Comparison of ENCODE assay signal across 20 mouse cellular contexts in genomic region chr1:188714131-188714530, GRCm38 (mm10).
DNase-seq lines count a peak whose midpoint lies in the region; ATAC-seq and TF ChIP-seq lines count a peak whose summit lies in the region.
"Had no signal": no experiment of that assay in that cellular context is flagged by ENCODE, and none has a peak within 500 bp of the region (broad histone marks: within the 10 kb centered on the region; RNA-seq: fewer than 3 reads in every experiment).

No protein-coding gene starts in this region.

- DNase-seq in cerebellum, postnatal 10 days = peak; percentile 60 to 64
- DNase-seq in cerebellum, adult 9-11 months = no peak
- peak; percentile 7 to 19 for DNase-seq in frontal cortex, postnatal 36 days (ENCODE audit: low spot score in 2 of 2)
- DNase-seq in frontal cortex, postnatal 14 days (ENCODE audit: low spot score in 2 of 2) = no peak
- peak; percentile 55 for DNase-seq in midbrain, postnatal 0 days (ENCODE audit: low spot score)
- DNase-seq in retina, embryonic 14.5 days (ENCODE audit: low spot score) = peak; percentile 56
- no peak for DNase-seq in midbrain, embryonic 11.5 days (ENCODE audit: low spot score, missing footprints)
- DNase-seq: cerebellum, adult 18-20 months; embryo, embryonic 11 days; gastrocnemius, postnatal 36 days; heart, postnatal 14 days; kidney, adult 11 months; kidney, postnatal 10 days; lung, embryonic 14.5 days; lung, postnatal 4 days had no signal

- no peaks in the 10 kb centered on the region for H3K36me3 ChIP-seq in midbrain, postnatal 0 days (ENCODE audit: insufficient read depth, low read length)
- no peaks in the 10 kb centered on the region for H3K36me3 ChIP-seq in midbrain, embryonic 16.5 days (ENCODE audit: control insufficient read depth, insufficient read depth, low read length)
- H3K36me3 ChIP-seq in midbrain, embryonic 11.5 days (ENCODE audit: control insufficient read depth, insufficient read depth, low read length) = no peaks in the 10 kb centered on the region
- H3K36me3 ChIP-seq: embryonic facial prominence, embryonic 15.5 days; heart, embryonic 10.5 days; hindbrain, embryonic 15.5 days; midbrain, embryonic 12.5 days had no signal

- no peak for ATAC-seq in midbrain, postnatal 0 days (ENCODE audit: low FRiP score)
- no peak for ATAC-seq in midbrain, embryonic 16.5 days
- ATAC-seq in midbrain, embryonic 11.5 days (ENCODE audit: low FRiP score) = no peak

- H3K4me1 ChIP-seq in midbrain, postnatal 0 days (ENCODE audit: insufficient read depth, low read length) = no peaks in the 10 kb centered on the region
- no peaks in the 10 kb centered on the region for H3K4me1 ChIP-seq in midbrain, embryonic 16.5 days (ENCODE audit: control insufficient read depth, insufficient read depth, low read length)
- H3K4me1 ChIP-seq in midbrain, embryonic 11.5 days (ENCODE audit: control insufficient read depth, insufficient read depth, low read length) = no peaks in the 10 kb centered on the region
- H3K4me1 ChIP-seq: embryonic facial prominence, embryonic 15.5 days; heart, embryonic 10.5 days; midbrain, embryonic 12.5 days had no signal

- H3K9me3 ChIP-seq in midbrain, postnatal 0 days (ENCODE audit: low read length) = no peaks in the 10 kb centered on the region
- no peaks in the 10 kb centered on the region for H3K9me3 ChIP-seq in midbrain, embryonic 16.5 days (replicated peaks; ENCODE audit: control insufficient read depth, low read length, poor library complexity, severe bottlenecking)
- H3K9me3 ChIP-seq in midbrain, embryonic 11.5 days (ENCODE audit: control insufficient read depth, low read length) = no peaks in the 10 kb centered on the region
- H3K9me3 ChIP-seq: embryonic facial prominence, embryonic 15.5 days; heart, embryonic 10.5 days; hindbrain, embryonic 15.5 days; midbrain, embryonic 12.5 days had no signal

- WGBS in midbrain, postnatal 0 days = 91% methylated on average over 18 of the region's 18 CpGs
- 85% methylated on average over 18 of the region's 18 CpGs for WGBS in midbrain, embryonic 16.5 days
- whole genome bisulfite sequencing in midbrain, embryonic 11.5 days = 95% methylated on average over 18 of the region's 18 CpGs

- H3K4me3 ChIP-seq in midbrain, postnatal 0 days (ENCODE audit: low read depth, low read length) = no peak overlapping the region
- H3K4me3 ChIP-seq in midbrain, embryonic 16.5 days (ENCODE audit: low read depth, low read length) = no peak overlapping the region
- H3K4me3 ChIP-seq in midbrain, embryonic 11.5 days (ENCODE audit: low read depth, low read length) = no peak overlapping the region
- H3K4me3 ChIP-seq: embryonic facial prominence, embryonic 15.5 days; heart, embryonic 10.5 days; hindbrain, embryonic 15.5 days; midbrain, embryonic 12.5 days had no signal

- no peak overlapping the region for H3K9ac ChIP-seq in midbrain, postnatal 0 days (replicated peaks; ENCODE audit: low read length, poor library complexity, severe bottlenecking)
- H3K9ac ChIP-seq in midbrain, embryonic 16.5 days (ENCODE audit: low read depth, low read length) = no peak overlapping the region
- no peak overlapping the region for H3K9ac ChIP-seq in midbrain, embryonic 11.5 days (ENCODE audit: low read length)
- H3K9ac ChIP-seq: embryonic facial prominence, embryonic 15.5 days; hindbrain, embryonic 15.5 days; lung, embryonic 14.5 days; midbrain, embryonic 12.5 days had no signal

- H3K27me3 ChIP-seq in midbrain, postnatal 0 days (ENCODE audit: insufficient read depth, low read length) = no peaks in the 10 kb centered on the region
- no peaks in the 10 kb centered on the region for H3K27me3 ChIP-seq in midbrain, embryonic 16.5 days (ENCODE audit: control insufficient read depth, insufficient read depth, low read depth, low read length)
- no peaks in the 10 kb centered on the region for H3K27me3 ChIP-seq in midbrain, embryonic 11.5 days (ENCODE audit: control insufficient read depth, insufficient read depth, low read length)
- H3K27me3 ChIP-seq: embryonic facial prominence, embryonic 15.5 days; hindbrain, embryonic 15.5 days; midbrain, embryonic 12.5 days had no signal

- no peak for TF ChIP-seq CTCF in midbrain, postnatal 0 days (IDR thresholded peaks at IDR 0.05)

- H3K27ac ChIP-seq in midbrain, postnatal 0 days (ENCODE audit: low read depth, low read length) = no peak overlapping the region
- no peak overlapping the region for H3K27ac ChIP-seq in midbrain, embryonic 16.5 days (ENCODE audit: low read length)
- H3K27ac ChIP-seq in midbrain, embryonic 11.5 days (ENCODE audit: low read depth, low read length) = no peak overlapping the region
- H3K27ac ChIP-seq: embryonic facial prominence, embryonic 15.5 days; heart, embryonic 10.5 days; hindbrain, embryonic 15.5 days; midbrain, embryonic 12.5 days had no signal

- H3K4me2 ChIP-seq in midbrain, postnatal 0 days (ENCODE audit: low read depth, low read length, poor library complexity, severe bottlenecking) = no peak overlapping the region
- H3K4me2 ChIP-seq in midbrain, embryonic 16.5 days (ENCODE audit: low read length) = no peak overlapping the region
- no peak overlapping the region for H3K4me2 ChIP-seq in midbrain, embryonic 11.5 days
- H3K4me2 ChIP-seq: embryonic facial prominence, embryonic 15.5 days; hindbrain, embryonic 15.5 days; lung, embryonic 14.5 days; midbrain, embryonic 12.5 days had no signal

Comparison
In these comparisons a context has a peak if more than half of its experiments do, and no peak if none do; other contexts are left out.
1. DNase-seq: peak in cerebellum, postnatal 10 days (2 of 2), frontal cortex, postnatal 36 days (2 of 2), midbrain, postnatal 0 days (single experiment) and retina, embryonic 14.5 days (single experiment); none in cerebellum, adult 9-11 months (single experiment), frontal cortex, postnatal 14 days (0 of 2) and midbrain, embryonic 11.5 days (single experiment).